In genomic region chr13:117669303-117669702, GRCm38 (mm10) we compare ENCODE assay signal across 18 mouse cellular contexts.
DNase-seq lines count a peak whose midpoint lies in the region; ATAC-seq and TF ChIP-seq lines count a peak whose summit lies in the region.
"Had no signal": no experiment of that assay in that cellular context is flagged by ENCODE, and none has a peak within 500 bp of the region (broad histone marks: within the 10 kb centered on the region; RNA-seq: fewer than 3 reads in every experiment).

No protein-coding gene starts in this region.

- ATAC-seq in limb, embryonic 14.5 days (ENCODE audit: low FRiP score, low read depth) = no peak
- ATAC-seq in inflammation-experienced regulatory T-cells, adult 6 months = no peak
- ATAC-seq: midbrain, embryonic 16.5 days had no signal

- no peak for TF ChIP-seq POLR2A in limb, embryonic 14.5 days (IDR thresholded peaks at IDR 0.05; ENCODE audit: borderline replicate concordance, extremely low read depth, insufficient read depth, insufficient read length)

- no peaks in the 10 kb centered on the region for H3K4me1 ChIP-seq in limb, embryonic 14.5 days (ENCODE audit: control insufficient read depth, insufficient read depth, low read length)
- no peaks in the 10 kb centered on the region for H3K4me1 ChIP-seq in limb, embryonic 10.5 days
- H3K4me1 ChIP-seq: neural tube, embryonic 12.5 days had no signal

- H3K4me2 ChIP-seq in limb, embryonic 14.5 days (replicated peaks; ENCODE audit: low read depth, low read length, severe bottlenecking) = no peak overlapping the region
- H3K4me2 ChIP-seq: neural tube, embryonic 12.5 days had no signal

- no peak overlapping the region for H3K4me3 ChIP-seq in limb, embryonic 14.5 days (replicated peaks; ENCODE audit: low read length)
- H3K4me3 ChIP-seq in limb, embryonic 10.5 days = no peak overlapping the region
- H3K4me3 ChIP-seq: neural tube, embryonic 12.5 days had no signal

- H3K9me3 ChIP-seq in limb, embryonic 14.5 days (ENCODE audit: control insufficient read depth, low read length) = no peaks in the 10 kb centered on the region
- H3K9me3 ChIP-seq in limb, embryonic 10.5 days (replicated peaks) = no peaks in the 10 kb centered on the region
- H3K9me3 ChIP-seq: neural tube, embryonic 12.5 days had no signal

- H3K27ac ChIP-seq in limb, embryonic 14.5 days (replicated peaks; ENCODE audit: low read depth, low read length) = no peak overlapping the region
- H3K27ac ChIP-seq in limb, embryonic 10.5 days = no peak overlapping the region
- H3K27ac ChIP-seq: neural tube, embryonic 12.5 days had no signal

- H3K9ac ChIP-seq in limb, embryonic 14.5 days (ENCODE audit: low read depth, low read length, severe bottlenecking) = no peak overlapping the region
- H3K9ac ChIP-seq: neural tube, embryonic 12.5 days had no signal

- 51% methylated on average over 2 of the region's 2 CpGs for WGBS in limb, embryonic 14.5 days
- WGBS in limb, embryonic 10.5 days = 73% methylated on average over 2 of the region's 2 CpGs

- peak; percentile 36 for DNase-seq in adrenal gland, postnatal 10 days
- DNase-seq in adrenal gland, postnatal 4 days (ENCODE audit: low spot score in 2 of 2) = no peak
- peak; percentile 40 for DNase-seq in limb, embryonic 14.5 days (ENCODE audit: low spot score)
- DNase-seq in limb, embryonic 10.5 days (ENCODE audit: low spot score) = no peak
- peak; percentile 36 for DNase-seq in fibroblast of lung, adult 2 months (ENCODE audit: low read depth)
- peak; percentile 34 for DNase-seq in lung, postnatal 25 days (ENCODE audit: low spot score)
- DNase-seq in cerebellum, adult 9-11 months = no peak
- DNase-seq: B cell, adult 2 months; cerebellum, adult 8-10 months; gastrocnemius, postnatal 36 days; heart, postnatal 36 days; kidney, postnatal 14 days; layer of hippocampus, postnatal 36 days; left cerebral cortex, postnatal 4 days; thymus, postnatal 14 days had no signal

- H3K27me3 ChIP-seq in limb, embryonic 14.5 days (ENCODE audit: control insufficient read depth, insufficient read depth, low read length) = no peaks in the 10 kb centered on the region
- H3K27me3 ChIP-seq in limb, embryonic 10.5 days (ENCODE audit: low read depth, poor library complexity, severe bottlenecking) = no peaks in the 10 kb centered on the region
- H3K27me3 ChIP-seq: neural tube, embryonic 12.5 days had no signal

- no peaks in the 10 kb centered on the region for H3K36me3 ChIP-seq in limb, embryonic 14.5 days (ENCODE audit: control insufficient read depth, insufficient read depth, low read length)
- no peaks in the 10 kb centered on the region for H3K36me3 ChIP-seq in limb, embryonic 10.5 days
- H3K36me3 ChIP-seq: neural tube, embryonic 12.5 days had no signal

Comparison
In these comparisons a context has a peak if more than half of its experiments do, and no peak if none do; other contexts are left out.
1. DNase-seq: peak in adrenal gland, postnatal 10 days (single experiment), limb, embryonic 14.5 days (single experiment), fibroblast of lung, adult 2 months (single experiment) and lung, postnatal 25 days (single experiment); none in adrenal gland, postnatal 4 days (0 of 2), limb, embryonic 10.5 days (single experiment) and cerebellum, adult 9-11 months (single experiment).